Mouse (Mus musculus): Measurements from ENCODE around the gene Lrtm1. TPM values are rescaled to one million over a fixed set of nuclear protein-coding genes. Genes with fewer than 3 reads are reported as not detected.

Gene Lrtm1
- polyA plus RNA-seq, 1 experiment from 2014 or later, result 1.0 TPM

DNA sequence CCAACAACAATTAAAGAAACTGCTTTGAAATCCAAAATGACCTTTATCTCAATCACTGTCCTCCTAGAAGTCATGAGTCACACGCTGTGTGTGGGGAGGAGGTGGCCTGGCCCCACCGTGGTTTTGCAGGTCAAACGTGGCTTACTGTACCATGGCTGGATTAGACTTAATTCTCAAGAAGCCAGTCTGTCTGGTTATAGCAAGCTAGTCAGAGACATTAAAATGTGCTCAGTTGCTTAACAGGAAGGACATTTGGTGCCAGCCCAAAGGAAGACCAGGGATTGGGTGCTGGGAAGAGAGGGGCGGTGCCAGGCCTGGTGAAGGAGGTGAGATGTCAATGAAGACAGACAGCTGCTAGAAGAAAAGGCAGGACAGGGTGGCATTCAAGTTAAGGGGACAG lies 62.6 kb downstream of the Lrtm1 start:
- Histone ChIP-seq H3K27me3 (peaks cover 4% of the 10 kb centered on the region; the same call in 1 of the 2 replicates), H3K9ac (no peak overlapping the region), H3K36me3 (no peaks in the 10 kb centered on the region), H3K4me3 (no peak overlapping the region), H3K27ac (no peak overlapping the region), H3K4me2 (no peak overlapping the region), H3K4me1 (replicated peaks) (no peaks in the 10 kb centered on the region), H3K9me3 (replicated peaks) (no peaks in the 10 kb centered on the region)
- no peak for ATAC-seq (replicated peaks; ENCODE audit: insufficient number of reproducible peaks, insufficient read depth, low FRiP score, low read depth)
- 67% methylated on average over 4 of the region's 4 CpGs for WGBS

DNA sequence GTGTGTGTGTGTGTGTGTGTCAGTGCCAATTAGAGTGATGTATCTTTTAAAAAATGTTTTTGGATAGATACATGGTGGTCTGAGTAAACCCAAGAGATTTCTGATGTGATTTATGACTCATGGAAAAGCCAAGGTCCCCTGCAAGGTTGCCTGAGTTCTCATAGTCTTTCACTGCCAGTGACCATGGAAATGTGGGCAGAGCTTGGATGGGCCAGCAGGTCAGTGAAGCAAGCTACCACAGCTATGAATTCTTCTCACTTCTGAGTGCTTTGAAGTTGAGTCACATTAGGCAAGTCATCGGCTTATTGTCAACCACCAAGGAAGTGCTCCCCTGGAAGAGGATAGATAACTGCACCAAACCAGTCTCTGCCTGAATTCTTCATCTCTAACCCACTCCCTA lies 64.2 kb downstream of the Lrtm1 start:
- Histone ChIP-seq H3K4me2 (no peak overlapping the region), H3K4me3 (no peak overlapping the region), H3K27me3 (peaks cover 2% of the 10 kb centered on the region; the same call in 1 of the 2 replicates), H3K36me3 (no peaks in the 10 kb centered on the region), H3K9me3 (replicated peaks) (no peaks in the 10 kb centered on the region), H3K9ac (no peak overlapping the region), H3K4me1 (replicated peaks) (no peaks in the 10 kb centered on the region), H3K27ac (no peak overlapping the region)
- 67% methylated on average over 1 of the region's 1 CpGs for WGBS
- no peak for ATAC-seq (replicated peaks; ENCODE audit: insufficient number of reproducible peaks, insufficient read depth, low FRiP score, low read depth)
